Mouse (Mus musculus): ENCODE measurements around the gene Pdhx. TPM values are rescaled to one million over a fixed set of nuclear protein-coding genes. Genes with fewer than 3 reads are reported as not detected.

The Pdhx gene
- total and polyA plus RNA-seq, 2 experiments from 2014 or later = 53.2 to 66.3 TPM

GRCm38 (mm10) chr2:103008221-103008620 lies 65.1 kb downstream of the Pdhx start:
- WGBS = 87% methylated on average over 3 of the region's 3 CpGs
- H3K4me3 ChIP-seq (ENCODE audit: low read depth, low read length) = no peak overlapping the region
- no peaks in the 10 kb centered on the region for H3K36me3 ChIP-seq (ENCODE audit: insufficient read depth, low read length)
- H3K4me1 ChIP-seq (ENCODE audit: insufficient read depth, low read length) = no peaks in the 10 kb centered on the region
- H3K9ac ChIP-seq (replicated peaks; ENCODE audit: low read length, poor library complexity, severe bottlenecking) = no peak overlapping the region
- no peak overlapping the region for H3K4me2 ChIP-seq (ENCODE audit: low read depth, low read length, poor library complexity, severe bottlenecking)
- no peak for DNase-seq (ENCODE audit: low spot score)
- H3K27ac ChIP-seq (ENCODE audit: low read depth, low read length) = no peak overlapping the region
- H3K27me3 ChIP-seq (ENCODE audit: insufficient read depth, low read length) = no peaks in the 10 kb centered on the region
- no peak for ATAC-seq (ENCODE audit: low FRiP score)
- TF ChIP-seq CTCF (IDR thresholded peaks at IDR 0.05) = no peak
- H3K9me3 ChIP-seq (ENCODE audit: low read length) = no peaks in the 10 kb centered on the region

GRCm38 (mm10) chr2:103004599-103004998 lies 68.7 kb downstream of the Pdhx start:
- Histone ChIP-seq H3K9ac (replicated peaks; ENCODE audit: low read length, poor library complexity, severe bottlenecking) (no peak overlapping the region), H3K4me3 (ENCODE audit: low read depth, low read length) (no peak overlapping the region), H3K4me2 (ENCODE audit: low read depth, low read length, poor library complexity, severe bottlenecking) (no peak overlapping the region), H3K4me1 (ENCODE audit: insufficient read depth, low read length) (no peaks in the 10 kb centered on the region), H3K9me3 (ENCODE audit: low read length) (no peaks in the 10 kb centered on the region), H3K27me3 (ENCODE audit: insufficient read depth, low read length) (no peaks in the 10 kb centered on the region), H3K36me3 (ENCODE audit: insufficient read depth, low read length) (no peaks in the 10 kb centered on the region), H3K27ac (ENCODE audit: low read depth, low read length) (no peak overlapping the region)
- no peak for DNase-seq (ENCODE audit: low spot score)
- TF ChIP-seq CTCF (IDR thresholded peaks at IDR 0.05) = no peak
- 52% methylated on average over 7 of the region's 7 CpGs for whole genome bisulfite sequencing
- ATAC-seq (ENCODE audit: low FRiP score) = no peak

GRCm38 (mm10) chr2:102999153-102999575 lies 74.1 kb downstream of the Pdhx start:
- 77% methylated on average over 6 of the region's 6 CpGs for WGBS
- H3K4me1 ChIP-seq (ENCODE audit: insufficient read depth, low read length) = no peaks in the 10 kb centered on the region
- ATAC-seq (ENCODE audit: low FRiP score) (no peak), DNase-seq (ENCODE audit: low spot score) (no peak)
- no peak overlapping the region for H3K4me3 ChIP-seq (ENCODE audit: low read depth, low read length)
- no peak for TF ChIP-seq CTCF (IDR thresholded peaks at IDR 0.05)
- no peak overlapping the region for H3K27ac ChIP-seq (ENCODE audit: low read depth, low read length)
- no peaks in the 10 kb centered on the region for H3K27me3 ChIP-seq (ENCODE audit: insufficient read depth, low read length)
- H3K36me3 ChIP-seq (ENCODE audit: insufficient read depth, low read length) = no peaks in the 10 kb centered on the region
- H3K9ac ChIP-seq (replicated peaks; ENCODE audit: low read length, poor library complexity, severe bottlenecking) = no peak overlapping the region
- no peak overlapping the region for H3K4me2 ChIP-seq (ENCODE audit: low read depth, low read length, poor library complexity, severe bottlenecking)
- H3K9me3 ChIP-seq (ENCODE audit: low read length) = no peaks in the 10 kb centered on the region

GRCm38 (mm10) chr2:102998356-102998755 lies 75.0 kb downstream of the Pdhx start:
- TF ChIP-seq CTCF (IDR thresholded peaks at IDR 0.05) = no peak
- H3K27ac ChIP-seq (ENCODE audit: low read depth, low read length) = no peak overlapping the region
- no peaks in the 10 kb centered on the region for H3K4me1 ChIP-seq (ENCODE audit: insufficient read depth, low read length)
- no peaks in the 10 kb centered on the region for H3K36me3 ChIP-seq (ENCODE audit: insufficient read depth, low read length)
- 10% methylated on average over 5 of the region's 5 CpGs for WGBS
- no peak overlapping the region for H3K4me3 ChIP-seq (ENCODE audit: low read depth, low read length)
- DNase-seq (ENCODE audit: low spot score) = no peak
- no peak for ATAC-seq (ENCODE audit: low FRiP score)
- no peak overlapping the region for H3K4me2 ChIP-seq (ENCODE audit: low read depth, low read length, poor library complexity, severe bottlenecking)
- no peak overlapping the region for H3K9ac ChIP-seq (replicated peaks; ENCODE audit: low read length, poor library complexity, severe bottlenecking)
- no peaks in the 10 kb centered on the region for H3K27me3 ChIP-seq (ENCODE audit: insufficient read depth, low read length)
- H3K9me3 ChIP-seq (ENCODE audit: low read length) = no peaks in the 10 kb centered on the region

- no peak overlapping the region for H3K4me3 ChIP-seq (ENCODE audit: low read depth, low read length)
- ATAC-seq (ENCODE audit: low FRiP score) (no peak), DNase-seq (ENCODE audit: low spot score) (no peak)
- H3K27ac ChIP-seq (ENCODE audit: low read depth, low read length) = no peak overlapping the region
- no peaks in the 10 kb centered on the region for H3K27me3 ChIP-seq (ENCODE audit: insufficient read depth, low read length)
- H3K4me1 ChIP-seq (ENCODE audit: insufficient read depth, low read length) = no peaks in the 10 kb centered on the region
- no peaks in the 10 kb centered on the region for H3K36me3 ChIP-seq (ENCODE audit: insufficient read depth, low read length)
- H3K4me2 ChIP-seq (ENCODE audit: low read depth, low read length, poor library complexity, severe bottlenecking) = no peak overlapping the region
- no peaks in the 10 kb centered on the region for H3K9me3 ChIP-seq (ENCODE audit: low read length)
- H3K9ac ChIP-seq (replicated peaks; ENCODE audit: low read length, poor library complexity, severe bottlenecking) = no peak overlapping the region
- TF ChIP-seq CTCF (IDR thresholded peaks at IDR 0.05) = no peak
- WGBS = 59% methylated on average over 1 of the region's 1 CpGs
Observed at GRCm38 (mm10) chr2:102997874-102998273, 75.4 kb downstream of the Pdhx start.

GRCm38 (mm10) chr2:102993841-102994607 lies 79.3 kb downstream of the Pdhx start:
- Histone ChIP-seq H3K4me3 (ENCODE audit: low read depth, low read length) (no peak overlapping the region), H3K4me2 (ENCODE audit: low read depth, low read length, poor library complexity, severe bottlenecking) (no peak overlapping the region), H3K36me3 (ENCODE audit: insufficient read depth, low read length) (no peaks in the 10 kb centered on the region), H3K27ac (ENCODE audit: low read depth, low read length) (no peak overlapping the region), H3K9me3 (ENCODE audit: low read length) (no peaks in the 10 kb centered on the region), H3K27me3 (ENCODE audit: insufficient read depth, low read length) (no peaks in the 10 kb centered on the region), H3K4me1 (ENCODE audit: insufficient read depth, low read length) (no peaks in the 10 kb centered on the region), H3K9ac (replicated peaks; ENCODE audit: low read length, poor library complexity, severe bottlenecking) (no peak overlapping the region)
- no peak for DNase-seq (ENCODE audit: low spot score)
- ATAC-seq (ENCODE audit: low FRiP score) = no peak
- TF ChIP-seq CTCF (IDR thresholded peaks at IDR 0.05) = no peak
- 93% methylated on average over 3 of the region's 3 CpGs for WGBS

All from midbrain, postnatal 0 days (tissue).